Mouse (Mus musculus) lung, adult 2 months (tissue): Measurements from ENCODE around the gene Rnf6.

Source experiments
- CTCF ChIP-seq: fragments of 200-500 bp; IDR thresholded peaks from 2 replicates; pipeline ENCODE4 v1.5.1; 2011; ENCODE audit warnings: mild to moderate bottlenecking, low read length, control low read depth; ENCODE audit not compliant: insufficient read depth
- POLR2A ChIP-seq: fragments of 200-500 bp; IDR thresholded peaks from 2 replicates; pipeline ENCODE4 v1.6.1; 2011; ENCODE audit warnings: low read depth, mild to moderate bottlenecking, control low read depth, low read length, borderline replicate concordance; ENCODE audit errors: extremely low read depth

- TF ChIP-seq CTCF (no peak), POLR2A (no peak)
These were observed 32.3 kb upstream of the Rnf6 start for GRCm38 (mm10) chr5:146253644-146254043.
